Mouse (Mus musculus) left cerebral cortex, postnatal 25 days (tissue): ENCODE data around the gene Ncbp1. TPM values are rescaled to one million over a fixed set of nuclear protein-coding genes. Genes with fewer than 3 reads are reported as not detected.

ENCODE experiments used
- DNase-seq, 2 experiments: peaks; one replicate each; pipeline ENCODE4 v3.0.0; 2022; ENCODE audit warnings: low spot score in 2 of 2, mixed read lengths in 1 of 2
- intact Hi-C: fragments of 180-260 bp; cut with DNase I; formaldehyde crosslinking; loops from one replicate; pipeline ENCODE4 v1.15.1; 2025
- total RNA-seq, 2 experiments: library from RNA; stranded (reverse); gene quantifications; 2 replicates each; pipeline ENCODE4 v1.2.3; 2021

Ncbp1 gene
- total RNA-seq: 10 to 100 TPM; 51.3 to 54.9 TPM

DNA sequence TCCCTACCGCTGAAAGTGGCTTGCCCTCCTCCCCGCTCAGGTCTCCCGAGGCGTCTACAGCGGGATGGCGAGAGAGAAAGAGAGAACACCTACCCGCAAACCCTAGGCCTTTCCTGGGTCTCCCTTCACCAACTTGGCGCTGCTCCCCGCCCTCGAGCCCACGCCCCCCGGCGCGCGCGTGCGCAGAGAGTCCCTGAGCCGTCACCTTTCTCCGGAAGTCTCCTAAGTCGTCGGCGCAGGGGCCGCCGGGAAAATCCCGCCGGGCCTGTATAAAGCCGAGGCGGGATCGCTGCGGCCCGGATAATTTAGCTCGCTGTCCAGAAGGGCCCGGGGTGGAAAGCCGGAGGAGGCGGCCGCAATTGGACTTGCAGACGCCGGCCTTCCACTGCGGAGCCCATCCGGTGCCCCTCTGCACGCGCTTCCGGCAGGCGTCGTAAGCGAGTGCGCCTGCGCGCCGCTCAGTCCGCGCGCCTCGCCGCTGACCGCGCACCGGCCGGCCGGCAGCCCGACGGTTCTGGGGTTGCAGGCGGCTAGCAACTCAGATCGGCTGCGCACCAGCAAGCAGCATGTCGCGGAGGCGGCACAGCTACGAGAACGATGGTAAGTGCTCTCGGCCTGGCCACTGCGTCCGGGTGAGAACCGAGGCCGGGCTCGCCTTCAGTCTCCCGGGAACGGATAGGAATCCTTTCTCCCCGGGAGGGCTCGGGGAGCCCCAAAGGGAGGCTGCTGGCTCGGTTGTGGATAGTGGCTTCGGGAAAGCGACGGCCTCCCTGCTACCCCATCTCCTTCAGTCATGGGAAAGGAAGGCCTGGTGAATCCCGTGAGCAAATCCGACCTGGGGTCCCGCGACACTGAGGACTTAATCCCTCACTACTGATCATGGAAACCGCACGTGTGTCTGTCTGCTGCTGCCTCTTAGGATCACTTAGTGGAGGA is at the start of gene Ncbp1, which contains the start of gene Tstd2:
Gene Ncbp1 (plus strand): TSS at position 327 of the 936 bp plus-strand sequence.
Gene Tstd2 (minus strand): TSS at position 408 of the 936 bp plus-strand sequence.
- DNase-seq: peak; percentile 92 to 93
- intact Hi-C loops: loop anchor here (10.0 kb wide), 2 partner anchors 734 to 1124 kb away; partner anchors contain the start of genes Polr1e, Slc25a51 and Zbtb5

GRCm38 (mm10) chr4:46089524-46090125 is 48.8 kb upstream of the Ncbp1 start:
- intact Hi-C loops: no loop called here
- DNase-seq: no peak

GRCm38 (mm10) chr4:46092429-46093076 is 45.9 kb upstream of the Ncbp1 start:
- intact Hi-C loops: no loop called here
- DNase-seq: peak in 1 of 2 experiments; percentile 73

DNA sequence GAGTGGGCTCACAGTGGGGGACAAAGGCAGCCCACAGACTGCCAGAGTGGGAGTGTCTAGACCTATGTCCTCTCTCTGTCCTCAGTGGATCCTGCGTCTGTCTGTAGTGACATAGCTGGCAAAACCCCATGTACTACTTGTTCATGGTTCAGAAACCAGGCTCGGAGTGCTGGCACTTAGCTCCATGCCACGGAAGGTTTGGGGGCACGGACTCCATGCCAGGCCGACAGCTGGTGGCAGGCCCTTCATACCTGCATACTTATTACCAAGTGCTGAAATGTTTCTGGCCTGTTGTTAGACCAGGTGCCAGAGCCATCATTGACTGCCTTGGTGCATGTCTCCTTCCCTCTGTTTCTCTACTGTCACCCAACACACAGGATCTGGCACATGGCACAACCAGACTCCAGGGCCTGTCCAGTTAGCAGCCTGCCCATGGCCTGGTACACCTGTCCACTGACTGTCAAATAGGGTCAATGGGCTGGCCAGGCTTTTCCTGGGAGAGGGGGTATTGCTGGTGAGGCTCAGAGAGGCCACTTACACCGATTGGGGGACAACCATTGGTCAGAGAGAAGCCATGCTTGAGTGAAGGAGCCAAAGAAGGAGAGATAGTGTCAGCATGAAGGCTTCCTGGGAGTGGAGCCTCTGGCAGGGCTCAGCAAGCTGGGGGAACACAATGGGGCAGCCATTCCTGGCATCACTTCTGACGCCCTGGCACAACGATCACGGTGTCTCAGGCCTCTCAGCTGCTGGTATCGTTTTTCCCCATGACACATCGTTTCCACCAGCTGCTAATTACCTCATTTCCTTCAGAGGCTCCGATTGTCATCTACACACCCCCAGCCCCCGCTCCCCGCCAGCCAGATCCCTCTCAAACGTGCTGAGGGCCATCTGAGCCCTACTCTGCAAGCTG is 43.2 kb upstream of the Ncbp1 start:
- DNase-seq: no peak

DNA sequence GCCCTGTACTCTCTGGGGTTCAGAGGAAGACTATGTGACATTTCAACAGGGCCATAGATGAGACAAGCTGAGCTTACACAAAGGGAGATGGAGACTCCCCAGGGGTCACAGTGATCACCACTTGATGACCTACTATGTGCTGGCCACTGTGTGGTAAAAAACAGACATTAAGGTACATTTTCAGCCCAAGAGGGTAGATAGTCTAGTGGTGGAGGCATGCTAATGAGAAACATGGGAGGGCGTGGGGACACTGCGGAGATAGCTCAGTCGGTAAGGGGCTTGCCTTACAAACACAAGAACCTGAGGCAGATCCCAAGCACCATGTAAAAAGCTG is 42.6 kb upstream of the Ncbp1 start:
- intact Hi-C loops: no loop called here
- no peak for DNase-seq

More for the DNA sequence above, 43.2 kb upstream of the Ncbp1 start:
- intact Hi-C loops: no loop called here

GRCm38 (mm10) chr4:46096546-46096945 is 41.9 kb upstream of the Ncbp1 start:
- no peak for DNase-seq
- intact Hi-C loops: no loop called here

- intact Hi-C loops: no loop called here
- DNase-seq: no peak
Measured at GRCm38 (mm10) chr4:46097591-46097990, 40.8 kb upstream of the Ncbp1 start.

DNA sequence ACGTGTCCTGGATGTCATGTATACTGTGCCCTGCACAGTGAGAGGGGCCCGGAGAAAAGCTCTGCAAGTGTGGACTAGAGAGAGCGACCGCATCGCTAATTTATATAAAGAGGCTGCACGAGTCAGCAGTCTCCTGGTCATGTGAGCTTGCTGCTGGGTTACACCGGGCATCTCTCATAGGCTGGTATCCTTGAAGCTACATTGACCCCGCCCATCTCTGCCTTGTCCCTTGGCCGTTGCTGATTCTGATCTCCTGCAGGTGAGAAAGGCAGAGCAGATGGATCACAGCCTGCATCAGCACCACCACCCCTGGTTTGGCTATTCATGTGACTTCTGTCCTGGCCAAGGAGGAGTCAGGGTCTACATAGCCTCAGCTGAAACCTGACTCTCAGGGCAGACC is 39.3 kb upstream of the Ncbp1 start:
- intact Hi-C loops: no loop called here
- DNase-seq: no peak

- DNase-seq: no peak
- intact Hi-C loops: no loop called here
Measured at GRCm38 (mm10) chr4:46100539-46100938, 37.9 kb upstream of the Ncbp1 start.

GRCm38 (mm10) chr4:46101211-46101711 is 37.2 kb upstream of the Ncbp1 start:
- intact Hi-C loops: no loop called here
- DNase-seq: no peak

- no peak for DNase-seq
- intact Hi-C loops: no loop called here
Measured at GRCm38 (mm10) chr4:46102078-46102769, 36.2 kb upstream of the Ncbp1 start.

DNA sequence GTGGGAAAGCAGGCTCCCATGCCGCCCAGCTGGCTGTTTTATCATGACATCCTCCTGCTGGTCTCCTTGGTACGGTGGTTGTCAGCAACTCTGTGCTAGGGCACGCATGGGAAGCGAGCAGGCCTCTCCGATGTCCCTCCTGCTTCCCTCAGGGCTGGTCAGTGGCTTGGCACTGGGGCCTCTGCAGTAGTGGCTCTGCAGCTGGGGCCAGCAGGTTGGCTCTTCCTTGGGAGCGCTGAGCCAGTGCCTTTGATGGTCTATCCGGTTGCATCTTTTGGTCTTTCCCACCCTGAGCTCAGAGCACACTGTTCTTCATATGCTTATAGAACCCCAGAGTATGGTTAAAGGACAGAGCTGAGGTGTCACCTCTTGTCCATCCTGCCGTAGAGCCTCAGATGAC is 28.3 kb upstream of the Ncbp1 start:
- intact Hi-C loops: no loop called here

GRCm38 (mm10) chr4:46111361-46111760 is 27.1 kb upstream of the Ncbp1 start:
- intact Hi-C loops: no loop called here
- DNase-seq: no peak

More for the DNA sequence above, 28.3 kb upstream of the Ncbp1 start:
- no peak for DNase-seq

DNA sequence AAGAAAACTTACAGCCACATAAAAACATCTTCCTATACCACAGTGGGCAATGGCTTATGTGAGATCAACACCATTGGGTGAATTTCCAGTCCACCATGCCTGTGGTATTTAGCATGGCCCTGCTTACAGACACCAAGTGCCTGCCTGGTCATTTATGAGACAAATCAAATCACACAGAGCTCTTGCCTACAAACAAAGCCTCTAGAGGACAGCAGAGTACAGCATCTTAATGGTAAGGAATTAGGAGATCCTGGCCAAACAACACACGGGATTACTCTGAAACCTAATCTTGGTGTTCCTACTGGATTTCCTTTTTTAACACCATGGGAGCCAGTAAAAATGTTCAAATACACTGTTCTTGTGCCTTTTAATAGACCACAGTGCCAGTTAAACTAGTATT is 23.1 kb upstream of the Ncbp1 start:
- intact Hi-C loops: no loop called here
- no peak for DNase-seq

- no peak for DNase-seq
- intact Hi-C loops: no loop called here
Measured at GRCm38 (mm10) chr4:46116544-46117175, 21.8 kb upstream of the Ncbp1 start.

DNA sequence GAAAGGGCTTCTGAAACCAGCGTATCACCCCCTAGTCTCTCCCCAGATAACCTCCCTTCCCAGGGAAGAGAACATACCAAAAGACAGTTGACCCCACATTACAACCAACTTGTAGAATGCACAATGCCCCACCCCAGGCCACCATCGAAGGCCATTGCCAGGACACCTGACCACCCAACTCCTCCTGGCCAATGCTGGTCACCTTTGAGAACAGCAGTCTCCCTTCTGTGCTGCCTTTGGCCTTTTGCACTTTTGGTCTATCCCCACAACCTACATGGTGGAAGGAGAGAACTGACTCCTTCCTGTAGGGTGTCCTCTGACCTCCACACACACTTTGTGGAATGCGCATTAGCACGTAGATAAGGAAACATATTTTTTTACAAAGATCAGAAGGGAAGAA is 20.9 kb upstream of the Ncbp1 start:
- intact Hi-C loops: no loop called here
- DNase-seq: no peak

DNA sequence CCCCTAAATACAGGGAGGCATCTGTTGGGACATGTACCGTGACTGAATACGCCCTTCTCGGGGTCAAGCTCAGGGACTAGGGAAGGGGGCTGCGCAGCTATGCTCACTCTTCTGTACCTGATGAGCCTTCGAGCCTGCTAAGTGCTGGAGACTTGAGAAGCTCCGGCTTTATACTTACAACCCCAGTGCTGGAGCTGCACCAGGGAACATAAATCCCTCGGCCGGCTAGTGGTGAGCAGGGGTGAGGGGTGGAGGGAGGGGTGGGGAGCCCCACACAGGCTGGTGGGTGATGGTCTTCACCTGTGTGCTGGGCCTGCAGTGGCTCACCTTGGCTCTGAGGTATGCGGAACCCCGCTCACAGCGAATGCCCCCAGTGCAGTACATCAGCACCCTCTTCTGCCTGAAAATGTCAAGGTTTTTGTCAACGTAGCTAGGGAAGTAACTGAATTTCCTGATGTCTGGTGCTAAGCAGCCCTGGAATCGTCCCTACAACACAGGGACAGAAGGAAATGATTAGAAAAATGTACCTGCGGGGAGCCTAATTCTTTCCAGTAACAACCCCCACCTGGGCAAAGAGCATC is 18.8 kb upstream of the Ncbp1 start:
- no peak for DNase-seq

GRCm38 (mm10) chr4:46120767-46121166 is 17.6 kb upstream of the Ncbp1 start:
- intact Hi-C loops: no loop called here
- no peak for DNase-seq

More for the DNA sequence above, 18.8 kb upstream of the Ncbp1 start:
- intact Hi-C loops: no loop called here
